Mouse (Mus musculus) lung, postnatal 0 days (tissue): ENCODE measurements around the gene Rsrp1.

Experiments
- CTCF ChIP-seq: IDR thresholded peaks from 2 replicates; pipeline ENCODE4 v1.5.1; 2016; ENCODE audit warnings: antibody characterized with exemption, mild to moderate bottlenecking
- EP300 ChIP-seq: IDR thresholded peaks from 2 replicates; pipeline ENCODE4 v1.6.1; 2016; ENCODE audit warnings: antibody characterized with exemption, mild to moderate bottlenecking, control low read depth

DNA sequence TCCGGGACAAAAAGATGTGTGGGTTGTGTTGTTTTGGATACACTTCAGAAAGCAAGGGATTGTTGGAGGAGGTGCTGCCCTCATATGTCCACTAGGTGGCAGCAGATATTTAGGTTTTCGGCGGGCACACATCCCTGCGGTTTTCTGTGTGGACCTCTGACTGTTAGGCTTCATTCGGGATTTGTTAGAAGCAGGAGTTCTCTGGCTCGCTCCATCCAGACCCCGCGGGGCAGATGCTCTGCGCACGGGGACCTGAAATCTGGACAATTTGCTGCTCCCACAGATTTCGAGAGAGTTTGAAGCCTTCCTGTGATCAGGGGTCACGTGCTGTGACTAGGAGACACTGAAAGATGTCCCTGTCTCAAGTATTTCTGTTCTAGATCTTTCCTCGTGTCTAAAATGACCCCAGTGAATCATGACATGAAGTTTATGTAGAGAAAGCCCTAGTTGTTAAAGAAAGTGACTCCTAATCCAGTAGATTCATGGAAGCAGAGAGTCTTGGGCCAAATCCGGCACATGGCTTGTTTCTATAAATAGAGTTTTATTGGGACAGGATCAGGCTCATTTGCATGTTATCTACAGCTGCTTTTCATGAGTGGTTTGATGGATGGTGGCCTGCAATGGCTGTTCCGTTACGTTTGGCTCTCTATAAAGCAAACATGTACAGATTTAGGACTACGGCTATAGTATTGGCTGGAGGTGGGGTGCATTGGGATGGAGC is 22.8 kb downstream of the Rsrp1 start:
- TF ChIP-seq EP300: no peak
- TF ChIP-seq CTCF: peak; percentile 92
